Mouse (Mus musculus): Measurements from ENCODE around the gene Gm20379. TPM values are rescaled to one million over a fixed set of nuclear protein-coding genes. Genes with fewer than 3 reads are reported as not detected.

The Gm20379 gene
- polyA plus RNA-seq, 1 experiment from 2014 or later, result 1.3 TPM

- Histone ChIP-seq H3K27me3 (no peaks in the 10 kb centered on the region), H3K9ac (no peak overlapping the region), H3K27ac (no peak overlapping the region), H3K36me3 (peaks cover 3% of the 10 kb centered on the region; the same call in 1 of the 2 replicates), H3K4me1 (peaks cover 4% of the 10 kb centered on the region; the same call in 1 of the 2 replicates), H3K9me3 (no peaks in the 10 kb centered on the region), H3K4me3 (no peak overlapping the region), H3K4me2 (no peak overlapping the region)
- no peak for ATAC-seq (ENCODE audit: insufficient number of reproducible peaks, low FRiP score, low TSS enrichment, low read depth)
- 50% methylated on average over 4 of the region's 4 CpGs for WGBS
These were observed 4.0 kb upstream of the Gm20379 start for GRCm38 (mm10) chr13:92301754-92302153.

GRCm38 (mm10) chr13:92302466-92302865 is 3.3 kb upstream of the Gm20379 start:
- Histone ChIP-seq H3K36me3 (peaks cover 3% of the 10 kb centered on the region; the same call in 1 of the 2 replicates), H3K27me3 (no peaks in the 10 kb centered on the region), H3K9me3 (no peaks in the 10 kb centered on the region), H3K27ac (no peak overlapping the region), H3K9ac (no peak overlapping the region), H3K4me2 (no peak overlapping the region), H3K4me1 (peaks cover 4% of the 10 kb centered on the region; the same call in 1 of the 2 replicates), H3K4me3 (no peak overlapping the region)
- WGBS, result 62% methylated on average over 4 of the region's 4 CpGs
- ATAC-seq (ENCODE audit: insufficient number of reproducible peaks, low FRiP score, low TSS enrichment, low read depth), result no peak

GRCm38 (mm10) chr13:92303062-92303948 is 2.5 kb upstream of the Gm20379 start:
- WGBS, result 26% methylated on average over 8 of the region's 8 CpGs
- Histone ChIP-seq H3K4me1 (peaks cover 4% of the 10 kb centered on the region; the same call in 1 of the 2 replicates), H3K4me2 (no peak overlapping the region), H3K27ac (no peak overlapping the region), H3K9me3 (no peaks in the 10 kb centered on the region), H3K36me3 (peaks cover 3% of the 10 kb centered on the region; the same call in 1 of the 2 replicates), H3K27me3 (no peaks in the 10 kb centered on the region), H3K4me3 (no peak overlapping the region), H3K9ac (no peak overlapping the region)
- ATAC-seq (ENCODE audit: insufficient number of reproducible peaks, low FRiP score, low TSS enrichment, low read depth), result 0 out of 2 replicates have a peak, but pooled peaks have one; percentile 35

GRCm38 (mm10) chr13:92304291-92304690 is 1.5 kb upstream of the Gm20379 start:
- H3K36me3 ChIP-seq, result peaks cover 12% of the 10 kb centered on the region
- no peaks in the 10 kb centered on the region for H3K9me3 ChIP-seq
- ATAC-seq (ENCODE audit: insufficient number of reproducible peaks, low FRiP score, low TSS enrichment, low read depth), result no peak
- H3K9ac ChIP-seq, result no peak overlapping the region
- H3K27ac ChIP-seq, result no peak overlapping the region
- H3K4me3 ChIP-seq, result no peak overlapping the region
- no peaks in the 10 kb centered on the region for H3K27me3 ChIP-seq
- no peak overlapping the region for H3K4me2 ChIP-seq
- peaks cover 4% of the 10 kb centered on the region; the same call in 1 of the 2 replicates for H3K4me1 ChIP-seq
- WGBS, result 91% methylated on average over 5 of the region's 5 CpGs

GRCm38 (mm10) chr13:92314613-92315012 is 8.8 kb downstream of the Gm20379 start:
- Histone ChIP-seq H3K4me2 (no peak overlapping the region), H3K9ac (no peak overlapping the region), H3K27ac (no peak overlapping the region), H3K4me3 (no peak overlapping the region), H3K27me3 (no peaks in the 10 kb centered on the region), H3K9me3 (no peaks in the 10 kb centered on the region), H3K4me1 (no peaks in the 10 kb centered on the region), H3K36me3 (peaks cover 18% of the 10 kb centered on the region; the same call in 1 of the 2 replicates)
- WGBS, result 57% methylated on average over 5 of the region's 5 CpGs
- ATAC-seq (ENCODE audit: insufficient number of reproducible peaks, low FRiP score, low TSS enrichment, low read depth), result no peak

GRCm38 (mm10) chr13:92320770-92321169 is 15.0 kb downstream of the Gm20379 start:
- Histone ChIP-seq H3K4me1 (no peaks in the 10 kb centered on the region), H3K9ac (no peak overlapping the region), H3K4me3 (no peak overlapping the region), H3K27me3 (no peaks in the 10 kb centered on the region), H3K9me3 (no peaks in the 10 kb centered on the region), H3K36me3 (peaks cover 2% of the 10 kb centered on the region; the same call in 1 of the 2 replicates), H3K27ac (no peak overlapping the region), H3K4me2 (no peak overlapping the region)
- WGBS, result 50% methylated on average over 5 of the region's 5 CpGs
- ATAC-seq (ENCODE audit: insufficient number of reproducible peaks, low FRiP score, low TSS enrichment, low read depth), result no peak

GRCm38 (mm10) chr13:92326030-92326429 is 20.2 kb downstream of the Gm20379 start:
- Histone ChIP-seq H3K4me1 (no peaks in the 10 kb centered on the region), H3K4me3 (no peak overlapping the region), H3K27ac (no peak overlapping the region), H3K36me3 (no peaks in the 10 kb centered on the region; the same call in 1 of the 2 replicates), H3K4me2 (no peak overlapping the region), H3K9ac (no peak overlapping the region), H3K9me3 (no peaks in the 10 kb centered on the region), H3K27me3 (no peaks in the 10 kb centered on the region)
- WGBS, result 69% methylated on average over 5 of the region's 5 CpGs
- ATAC-seq (ENCODE audit: insufficient number of reproducible peaks, low FRiP score, low TSS enrichment, low read depth), result no peak

- Histone ChIP-seq H3K9ac (no peak overlapping the region), H3K36me3 (no peaks in the 10 kb centered on the region), H3K4me2 (no peak overlapping the region), H3K4me3 (no peak overlapping the region), H3K4me1 (no peaks in the 10 kb centered on the region), H3K9me3 (no peaks in the 10 kb centered on the region), H3K27me3 (no peaks in the 10 kb centered on the region), H3K27ac (no peak overlapping the region)
- WGBS, result 83% methylated on average over 2 of the region's 2 CpGs
- ATAC-seq (ENCODE audit: insufficient number of reproducible peaks, low FRiP score, low TSS enrichment, low read depth), result no peak
These were observed 22.2 kb downstream of the Gm20379 start for GRCm38 (mm10) chr13:92328000-92328399.

- Histone ChIP-seq H3K27ac (no peak overlapping the region), H3K4me1 (no peaks in the 10 kb centered on the region), H3K9ac (no peak overlapping the region), H3K4me2 (no peak overlapping the region), H3K9me3 (no peaks in the 10 kb centered on the region), H3K4me3 (no peak overlapping the region), H3K27me3 (no peaks in the 10 kb centered on the region), H3K36me3 (no peaks in the 10 kb centered on the region)
- no peak for ATAC-seq (ENCODE audit: insufficient number of reproducible peaks, low FRiP score, low TSS enrichment, low read depth)
- 89% methylated on average over 3 of the region's 3 CpGs for WGBS
These were observed 24.8 kb downstream of the Gm20379 start for GRCm38 (mm10) chr13:92330621-92331020.

- ATAC-seq (ENCODE audit: insufficient number of reproducible peaks, low FRiP score, low TSS enrichment, low read depth), result no peak
- Histone ChIP-seq H3K36me3 (no peaks in the 10 kb centered on the region), H3K9me3 (no peaks in the 10 kb centered on the region), H3K4me2 (no peak overlapping the region), H3K9ac (no peak overlapping the region), H3K27ac (no peak overlapping the region), H3K27me3 (no peaks in the 10 kb centered on the region), H3K4me1 (no peaks in the 10 kb centered on the region), H3K4me3 (no peak overlapping the region)
- 89% methylated on average over 15 of the region's 15 CpGs for WGBS
These were observed 26.5 kb downstream of the Gm20379 start for GRCm38 (mm10) chr13:92332103-92332879.

- Histone ChIP-seq H3K36me3 (0 out of 2 replicates have a peak, but pooled peaks cover under 1% of the 10 kb centered on the region), H3K9me3 (no peaks in the 10 kb centered on the region), H3K9ac (no peak overlapping the region), H3K27ac (no peak overlapping the region), H3K4me1 (no peaks in the 10 kb centered on the region), H3K4me2 (no peak overlapping the region), H3K27me3 (no peaks in the 10 kb centered on the region), H3K4me3 (no peak overlapping the region)
- ATAC-seq (ENCODE audit: insufficient number of reproducible peaks, low FRiP score, low TSS enrichment, low read depth), result no peak
- WGBS, result 93% methylated on average over 1 of the region's 1 CpGs
These were observed 31.1 kb downstream of the Gm20379 start for GRCm38 (mm10) chr13:92336857-92337256.

All from limb, embryonic 15.5 days (tissue).